Mouse (Mus musculus): ENCODE measurements around the gene Maco1. TPM values are rescaled to one million over a fixed set of nuclear protein-coding genes. Genes with fewer than 3 reads are reported as not detected.

The Maco1 gene
- polyA plus RNA-seq (2014; fragmentation: Nextera tagmentation; extraction: Ambion mirVana): 24.2 and 25.5 TPM in 2 replicates

GRCm38 (mm10) chr4:134853259-134853636, at the start of gene Maco1:
TSS of gene Maco1 (minus strand) at chr4:134853345.
- peak; percentile 97 for ATAC-seq (ENCODE audit: insufficient number of reproducible peaks, insufficient read depth, low FRiP score, low read depth)
- Histone ChIP-seq H3K27me3 (ENCODE audit: control insufficient read depth, insufficient read depth, low read length) (peaks cover 6% of the 10 kb centered on the region; the same call in 1 of the 2 replicates), H3K27ac (replicated peaks in 1 of 2; ENCODE audit: control insufficient read depth in 1 of 2, insufficient read depth in 1 of 2, low read depth in 2 of 2, low read length in 2 of 2) (peak within 1 kb of the TSS; percentile 84 to 86), H3K4me2 (ENCODE audit: low read length) (peak within 1 kb of the TSS; percentile 78), H3K36me3 (ENCODE audit: control insufficient read depth, insufficient read depth, low read length) (no peaks in the 10 kb centered on the region), H3K9me3 (ENCODE audit: control insufficient read depth, low read length) (no peaks in the 10 kb centered on the region), H3K4me1 (ENCODE audit: control insufficient read depth in 2 of 2, insufficient read depth in 2 of 2, low read length in 2 of 2) (peaks cover 3 to 8% of the 10 kb centered on the region in 2 experiments; a peak in 3 of 4 replicates), H3K9ac (ENCODE audit: low read length) (peak within 1 kb of the TSS; percentile 93), H3K4me3 (ENCODE audit: control insufficient read depth in 1 of 2, insufficient read depth in 1 of 2, low read depth in 1 of 2, low read length in 2 of 2) (peak within 1 kb of the TSS; percentile 86 to 92)
- WGBS: under 1% methylated on average over 37 of the region's 38 CpGs

- Histone ChIP-seq H3K9me3 (ENCODE audit: control insufficient read depth, low read length) (no peaks in the 10 kb centered on the region), H3K9ac (ENCODE audit: low read length) (no peak overlapping the region), H3K4me3 (ENCODE audit: control insufficient read depth in 1 of 2, insufficient read depth in 1 of 2, low read depth in 1 of 2, low read length in 2 of 2) (no peak overlapping the region), H3K4me1 (ENCODE audit: control insufficient read depth in 2 of 2, insufficient read depth in 2 of 2, low read length in 2 of 2) (no peaks in the 10 kb centered on the region), H3K36me3 (ENCODE audit: control insufficient read depth, insufficient read depth, low read length) (peaks cover 98% of the 10 kb centered on the region), H3K27me3 (ENCODE audit: control insufficient read depth, insufficient read depth, low read length) (no peaks in the 10 kb centered on the region), H3K27ac (replicated peaks in 1 of 2; ENCODE audit: control insufficient read depth in 1 of 2, insufficient read depth in 1 of 2, low read depth in 2 of 2, low read length in 2 of 2) (no peak overlapping the region), H3K4me2 (ENCODE audit: low read length) (no peak overlapping the region)
- 86% methylated on average over 8 of the region's 8 CpGs for WGBS
- ATAC-seq (ENCODE audit: insufficient number of reproducible peaks, insufficient read depth, low FRiP score, low read depth): no peak
Measured at GRCm38 (mm10) chr4:134901126-134901525, 48.0 kb upstream of the Maco1 start.

- no peaks in the 10 kb centered on the region for H3K4me1 ChIP-seq (ENCODE audit: control insufficient read depth in 2 of 2, insufficient read depth in 2 of 2, low read length in 2 of 2)
- no peak overlapping the region for H3K4me2 ChIP-seq (ENCODE audit: low read length)
- WGBS: 98% methylated on average over 6 of the region's 6 CpGs
- peaks cover 65% of the 10 kb centered on the region for H3K36me3 ChIP-seq (ENCODE audit: control insufficient read depth, insufficient read depth, low read length)
- H3K4me3 ChIP-seq (ENCODE audit: control insufficient read depth in 1 of 2, insufficient read depth in 1 of 2, low read depth in 1 of 2, low read length in 2 of 2): no peak overlapping the region
- H3K27ac ChIP-seq (replicated peaks in 1 of 2; ENCODE audit: control insufficient read depth in 1 of 2, insufficient read depth in 1 of 2, low read depth in 2 of 2, low read length in 2 of 2): no peak overlapping the region
- H3K9me3 ChIP-seq (ENCODE audit: control insufficient read depth, low read length): no peaks in the 10 kb centered on the region
- no peak for ATAC-seq (ENCODE audit: insufficient number of reproducible peaks, insufficient read depth, low FRiP score, low read depth)
- H3K9ac ChIP-seq (ENCODE audit: low read length): no peak overlapping the region
- no peaks in the 10 kb centered on the region for H3K27me3 ChIP-seq (ENCODE audit: control insufficient read depth, insufficient read depth, low read length)
Measured at GRCm38 (mm10) chr4:134897256-134897655, 44.1 kb upstream of the Maco1 start.

DNA sequence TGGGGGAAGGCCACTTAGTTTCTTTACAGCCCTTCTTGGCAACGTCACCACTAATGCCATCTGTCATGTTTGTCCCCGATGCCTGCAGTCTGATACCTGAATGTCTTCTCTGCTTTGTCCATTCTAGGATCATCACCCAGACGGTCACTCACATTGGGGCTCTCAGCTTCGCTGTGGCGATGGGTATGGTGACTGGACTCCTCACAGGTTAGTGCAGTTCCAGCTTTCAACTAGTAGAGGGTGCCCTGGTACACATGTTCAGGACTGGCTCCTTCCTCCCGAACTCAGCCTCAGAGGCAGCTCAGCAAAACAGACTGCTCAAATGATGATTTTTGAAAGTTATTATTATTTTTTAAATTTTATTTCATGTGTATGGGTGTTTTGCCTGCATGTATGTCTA, 39.0 kb upstream of the Maco1 start:
- Histone ChIP-seq H3K27ac (replicated peaks in 1 of 2; ENCODE audit: control insufficient read depth in 1 of 2, insufficient read depth in 1 of 2, low read depth in 2 of 2, low read length in 2 of 2) (no peak overlapping the region), H3K36me3 (ENCODE audit: control insufficient read depth, insufficient read depth, low read length) (peaks cover 16% of the 10 kb centered on the region), H3K9me3 (ENCODE audit: control insufficient read depth, low read length) (0 out of 2 replicates have a peak, but pooled peaks cover 5% of the 10 kb centered on the region), H3K9ac (ENCODE audit: low read length) (no peak overlapping the region), H3K4me1 (ENCODE audit: control insufficient read depth in 2 of 2, insufficient read depth in 2 of 2, low read length in 2 of 2) (no peaks in the 10 kb centered on the region), H3K27me3 (ENCODE audit: control insufficient read depth, insufficient read depth, low read length) (no peaks in the 10 kb centered on the region), H3K4me3 (ENCODE audit: control insufficient read depth in 1 of 2, insufficient read depth in 1 of 2, low read depth in 1 of 2, low read length in 2 of 2) (no peak overlapping the region), H3K4me2 (ENCODE audit: low read length) (no peak overlapping the region)
- ATAC-seq (ENCODE audit: insufficient number of reproducible peaks, insufficient read depth, low FRiP score, low read depth): no peak
- WGBS: 68% methylated on average over 6 of the region's 6 CpGs

DNA sequence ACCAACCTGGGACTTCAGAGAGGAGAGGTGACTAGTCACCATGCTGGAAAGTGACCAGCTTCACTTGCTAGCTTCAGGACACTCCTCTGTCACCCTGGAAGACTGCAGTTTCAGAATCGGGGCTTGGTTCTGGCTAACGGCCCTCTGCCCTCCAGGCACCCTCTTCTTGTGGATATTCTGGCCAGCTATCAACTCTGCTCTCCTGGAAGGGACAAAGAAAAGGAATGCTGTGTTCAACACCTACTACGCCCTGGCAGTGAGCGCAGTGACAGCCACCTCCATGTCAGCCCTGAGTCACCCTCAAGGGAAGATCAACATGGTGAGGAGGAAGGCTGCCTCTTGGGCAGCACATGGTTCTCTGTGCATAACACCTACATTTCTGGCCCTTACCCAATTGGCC, 31.2 kb upstream of the Maco1 start:
- no peak overlapping the region for H3K9ac ChIP-seq (ENCODE audit: low read length)
- peak overlapping the region; percentile 38 to 41 for H3K27ac ChIP-seq (replicated peaks in 1 of 2; ENCODE audit: control insufficient read depth in 1 of 2, insufficient read depth in 1 of 2, low read depth in 2 of 2, low read length in 2 of 2)
- no peak for ATAC-seq (ENCODE audit: insufficient number of reproducible peaks, insufficient read depth, low FRiP score, low read depth)
- 65% methylated on average over 4 of the region's 4 CpGs for WGBS
- no peaks in the 10 kb centered on the region for H3K36me3 ChIP-seq (ENCODE audit: control insufficient read depth, insufficient read depth, low read length)
- H3K9me3 ChIP-seq (ENCODE audit: control insufficient read depth, low read length): 0 out of 2 replicates have a peak, but pooled peaks cover 5% of the 10 kb centered on the region
- no peak overlapping the region for H3K4me2 ChIP-seq (ENCODE audit: low read length)
- no peaks in the 10 kb centered on the region for H3K27me3 ChIP-seq (ENCODE audit: control insufficient read depth, insufficient read depth, low read length)
- peaks cover 15 to 16% of the 10 kb centered on the region in 2 experiments; a peak in 3 of 4 replicates for H3K4me1 ChIP-seq (ENCODE audit: control insufficient read depth in 2 of 2, insufficient read depth in 2 of 2, low read length in 2 of 2)
- H3K4me3 ChIP-seq (ENCODE audit: control insufficient read depth in 1 of 2, insufficient read depth in 1 of 2, low read depth in 1 of 2, low read length in 2 of 2): no peak overlapping the region

DNA sequence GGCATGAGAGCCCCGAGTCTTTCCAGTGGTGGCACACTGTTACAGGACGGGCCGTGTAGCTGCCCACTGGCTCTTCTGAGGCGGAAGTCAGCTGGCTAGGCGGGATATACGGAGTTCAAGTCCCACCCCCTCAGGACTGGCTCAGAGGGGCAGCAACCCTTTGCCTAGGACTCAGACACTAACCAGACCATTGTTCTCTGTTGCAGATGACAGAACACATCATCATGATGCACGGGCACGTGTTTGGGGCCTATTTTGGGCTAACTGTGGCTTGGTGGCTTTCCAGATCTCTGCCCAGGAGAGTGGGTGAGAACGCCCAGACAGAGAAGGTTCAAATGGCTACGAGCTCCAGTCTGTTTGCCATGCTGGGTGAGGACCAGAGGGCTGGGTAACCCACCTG, 30.7 kb upstream of the Maco1 start:
- Histone ChIP-seq H3K4me2 (ENCODE audit: low read length) (no peak overlapping the region), H3K27me3 (ENCODE audit: control insufficient read depth, insufficient read depth, low read length) (no peaks in the 10 kb centered on the region), H3K27ac (replicated peaks in 1 of 2; ENCODE audit: control insufficient read depth in 1 of 2, insufficient read depth in 1 of 2, low read depth in 2 of 2, low read length in 2 of 2) (peak overlapping the region; percentile 38 to 41), H3K36me3 (ENCODE audit: control insufficient read depth, insufficient read depth, low read length) (no peaks in the 10 kb centered on the region), H3K9ac (ENCODE audit: low read length) (no peak overlapping the region), H3K4me1 (ENCODE audit: control insufficient read depth in 2 of 2, insufficient read depth in 2 of 2, low read length in 2 of 2) (peaks cover 15 to 16% of the 10 kb centered on the region in 2 experiments; a peak in 3 of 4 replicates), H3K9me3 (ENCODE audit: control insufficient read depth, low read length) (0 out of 2 replicates have a peak, but pooled peaks cover 1% of the 10 kb centered on the region), H3K4me3 (ENCODE audit: control insufficient read depth in 1 of 2, insufficient read depth in 1 of 2, low read depth in 1 of 2, low read length in 2 of 2) (no peak overlapping the region)
- ATAC-seq (ENCODE audit: insufficient number of reproducible peaks, insufficient read depth, low FRiP score, low read depth): peak; percentile 66
- WGBS: 54% methylated on average over 10 of the region's 10 CpGs

GRCm38 (mm10) chr4:134883266-134883665, 30.1 kb upstream of the Maco1 start:
- H3K36me3 ChIP-seq (ENCODE audit: control insufficient read depth, insufficient read depth, low read length): no peaks in the 10 kb centered on the region
- H3K4me3 ChIP-seq (ENCODE audit: control insufficient read depth in 1 of 2, insufficient read depth in 1 of 2, low read depth in 1 of 2, low read length in 2 of 2): no peak overlapping the region
- H3K4me2 ChIP-seq (ENCODE audit: low read length): no peak overlapping the region
- no peak for ATAC-seq (ENCODE audit: insufficient number of reproducible peaks, insufficient read depth, low FRiP score, low read depth)
- peaks cover 15 to 16% of the 10 kb centered on the region in 2 experiments; a peak in 3 of 4 replicates for H3K4me1 ChIP-seq (ENCODE audit: control insufficient read depth in 2 of 2, insufficient read depth in 2 of 2, low read length in 2 of 2)
- WGBS: 32% methylated on average over 7 of the region's 7 CpGs
- no peaks in the 10 kb centered on the region for H3K9me3 ChIP-seq (ENCODE audit: control insufficient read depth, low read length)
- H3K9ac ChIP-seq (ENCODE audit: low read length): no peak overlapping the region
- no peaks in the 10 kb centered on the region for H3K27me3 ChIP-seq (ENCODE audit: control insufficient read depth, insufficient read depth, low read length)
- H3K27ac ChIP-seq (replicated peaks in 1 of 2; ENCODE audit: control insufficient read depth in 1 of 2, insufficient read depth in 1 of 2, low read depth in 2 of 2, low read length in 2 of 2): peak overlapping the region in 1 of 2 experiments; percentile 41; a peak in 2 of 4 replicates

GRCm38 (mm10) chr4:134880041-134880440, 26.9 kb upstream of the Maco1 start:
- H3K4me3 ChIP-seq (ENCODE audit: control insufficient read depth in 1 of 2, insufficient read depth in 1 of 2, low read depth in 1 of 2, low read length in 2 of 2): peak overlapping the region in 1 of 2 experiments; percentile 31; a peak in 2 of 4 replicates
- H3K9me3 ChIP-seq (ENCODE audit: control insufficient read depth, low read length): no peaks in the 10 kb centered on the region
- H3K9ac ChIP-seq (ENCODE audit: low read length): no peak overlapping the region
- no peaks in the 10 kb centered on the region for H3K27me3 ChIP-seq (ENCODE audit: control insufficient read depth, insufficient read depth, low read length)
- peak overlapping the region; percentile 64 for H3K4me2 ChIP-seq (ENCODE audit: low read length)
- no peaks in the 10 kb centered on the region for H3K36me3 ChIP-seq (ENCODE audit: control insufficient read depth, insufficient read depth, low read length)
- WGBS: 39% methylated on average over 6 of the region's 6 CpGs
- H3K27ac ChIP-seq (replicated peaks in 1 of 2; ENCODE audit: control insufficient read depth in 1 of 2, insufficient read depth in 1 of 2, low read depth in 2 of 2, low read length in 2 of 2): no peak overlapping the region
- no peak for ATAC-seq (ENCODE audit: insufficient number of reproducible peaks, insufficient read depth, low FRiP score, low read depth)
- peaks cover 15% of the 10 kb centered on the region in 2 experiments; a peak in 3 of 4 replicates for H3K4me1 ChIP-seq (ENCODE audit: control insufficient read depth in 2 of 2, insufficient read depth in 2 of 2, low read length in 2 of 2)

Data from heart, embryonic 14.5 days (tissue).